Mouse (Mus musculus) right cerebral cortex, postnatal 36 days (tissue): ENCODE measurements around the gene Ifna16.

Experiments used
- DNase-seq, 2 experiments: peaks; one replicate each; pipeline ENCODE4 v3.0.0; 2022; ENCODE audit warnings: low spot score in 2 of 2, mixed read lengths in 1 of 2

Gene Ifna16

DNA sequence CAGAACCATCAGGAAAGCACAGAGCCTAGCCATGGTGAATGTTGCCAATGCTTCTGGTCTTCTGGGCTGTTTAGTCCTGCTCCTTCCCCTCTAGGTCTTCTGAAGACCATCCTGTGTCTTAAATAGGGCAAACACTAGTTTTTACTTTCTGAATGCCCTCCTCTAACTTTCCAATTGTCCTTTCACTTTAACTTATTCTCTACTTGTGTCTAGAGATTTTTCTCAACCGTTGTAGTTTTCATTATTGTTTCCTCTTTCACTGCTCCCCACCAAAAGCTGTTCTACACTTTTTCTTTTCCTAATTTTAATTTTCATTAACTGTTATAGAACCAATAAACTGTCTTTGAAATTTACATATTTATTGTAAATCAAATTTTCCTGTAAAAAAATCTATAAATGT lies at the start of gene Ifna16:
Gene Ifna16 (minus strand): TSS at position 101 of the 400 bp plus-strand sequence.
- no peak for DNase-seq

DNA sequence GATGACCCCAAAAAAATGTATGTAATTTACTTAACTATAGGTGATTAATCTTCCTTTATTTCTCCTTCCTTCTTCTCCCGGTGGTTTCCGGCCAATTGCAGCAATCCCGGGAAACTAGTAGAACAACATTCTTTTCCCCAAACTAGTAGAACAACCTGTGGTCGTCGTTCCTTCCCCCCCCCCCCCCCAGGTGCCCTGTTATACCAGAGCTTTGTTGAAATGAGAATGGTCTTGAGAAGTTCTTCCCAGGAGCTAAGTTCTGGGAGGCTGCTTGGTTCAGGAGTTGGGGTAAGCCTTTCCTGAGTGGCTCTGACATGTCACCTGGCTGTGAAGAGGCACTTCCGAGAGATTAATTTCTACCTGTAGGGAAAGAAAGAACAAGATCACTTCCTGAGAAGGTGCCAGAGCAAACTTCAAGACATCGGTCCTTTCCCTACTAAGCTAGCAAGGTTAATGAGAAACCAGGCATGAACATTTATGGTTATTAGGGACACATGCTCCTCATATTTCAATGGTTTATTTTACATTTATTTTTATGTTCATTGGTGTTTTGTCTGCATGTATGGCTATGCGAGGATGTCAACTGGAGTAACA lies 46.9 kb upstream of the Ifna16 start:
- DNase-seq: no peak

- DNase-seq: peak; percentile 81 to 82
These were observed 45.3 kb upstream of the Ifna16 start, which contains the start of the genes Gm26566 and Klhl9 for GRCm38 (mm10) chr4:88721791-88722721. Gene Gm26566 (plus strand): TSS chr4:88721805. Gene Klhl9 (minus strand): TSS chr4:88722465.

DNA sequence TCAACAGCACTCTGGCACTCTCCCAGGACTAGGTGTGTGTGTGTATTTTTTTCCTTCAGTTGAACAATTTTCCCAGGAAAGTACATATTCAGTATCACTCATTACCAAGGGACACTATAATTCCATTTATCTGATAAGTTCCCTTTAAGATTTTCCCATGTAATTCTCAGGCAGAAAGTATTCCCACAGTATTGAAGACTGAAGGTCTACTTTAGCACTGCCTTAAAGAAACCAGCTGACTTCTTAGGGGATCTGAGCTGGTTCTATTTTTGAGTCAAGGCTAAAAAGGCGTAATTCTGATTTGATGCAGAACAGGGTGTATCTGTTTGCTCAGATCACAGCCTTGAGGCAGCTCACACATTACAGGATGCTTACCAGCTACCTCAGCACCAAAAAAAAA lies 42.0 kb upstream of the Ifna16 start:
- DNase-seq: no peak

DNA sequence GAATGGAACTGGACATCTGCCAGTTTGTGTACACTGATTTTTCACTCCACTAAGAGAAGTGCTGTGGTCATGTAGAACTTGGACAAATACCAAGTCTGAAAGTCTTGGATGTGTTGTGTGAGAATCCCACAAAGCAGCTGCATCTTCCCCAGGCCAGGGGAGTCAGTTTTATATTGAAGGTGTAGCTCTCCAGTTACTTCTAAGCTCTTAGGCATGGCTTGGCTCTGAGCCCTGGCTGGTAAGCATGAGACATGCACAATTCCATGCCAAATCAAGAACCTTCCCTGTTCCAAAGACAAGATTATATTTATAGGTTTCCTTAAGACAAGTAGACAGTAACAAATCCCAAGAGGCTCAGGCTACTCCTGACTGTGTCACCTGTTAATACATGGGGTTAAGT lies 38.3 kb upstream of the Ifna16 start:
- DNase-seq: no peak

DNA sequence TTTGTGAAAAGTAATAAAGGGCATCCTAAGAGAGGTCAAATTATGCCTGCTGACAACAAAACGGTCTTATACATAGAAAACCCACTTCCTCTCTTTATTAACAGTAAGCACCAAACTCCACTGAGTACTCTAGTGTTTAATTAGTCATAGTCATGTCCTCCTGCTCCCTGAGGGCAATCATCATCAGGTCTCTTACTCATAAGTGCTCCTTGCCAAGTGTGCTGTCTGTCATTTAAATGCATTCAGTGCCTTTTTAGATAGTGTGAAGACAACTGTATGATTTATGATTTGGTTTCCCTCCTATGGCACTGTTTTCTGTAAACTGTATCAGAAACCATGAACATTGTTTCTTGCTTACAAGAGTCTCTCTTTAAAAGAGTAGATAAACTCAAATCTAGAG lies 37.6 kb upstream of the Ifna16 start:
- no peak for DNase-seq

DNA sequence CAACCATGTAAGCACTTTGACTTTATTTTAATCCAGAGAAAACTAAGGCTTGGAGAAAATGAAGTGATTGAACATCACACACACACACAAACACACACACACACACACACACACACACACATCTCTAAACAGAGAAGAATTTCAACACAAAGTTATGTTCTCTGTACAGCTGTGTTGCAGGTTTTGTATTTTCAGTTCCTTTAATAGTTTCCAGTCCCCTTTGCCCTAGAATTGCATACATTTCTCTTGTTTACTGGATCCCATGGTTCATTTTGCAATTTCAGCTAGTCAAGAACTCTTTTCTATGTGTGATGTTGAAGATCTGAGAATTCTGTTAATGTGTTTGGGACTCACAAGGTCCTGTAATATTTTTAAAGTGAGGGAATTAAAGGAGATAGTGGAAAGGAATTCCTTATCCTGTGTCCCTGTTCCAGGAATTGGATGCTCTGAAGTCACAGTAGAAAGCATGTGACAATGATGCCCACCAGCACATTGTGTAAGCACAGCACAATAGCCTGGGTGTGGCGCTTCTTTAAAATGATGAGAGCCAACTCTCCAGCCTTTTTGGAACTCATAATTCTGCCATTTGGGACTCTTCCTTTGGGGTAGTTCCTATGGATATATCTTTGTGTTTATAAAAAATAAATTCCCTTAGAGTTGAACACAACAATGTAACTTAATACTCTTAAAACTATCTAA lies 30.6 kb upstream of the Ifna16 start:
- DNase-seq: no peak

- DNase-seq: no peak
These were observed 29.2 kb upstream of the Ifna16 start for GRCm38 (mm10) chr4:88705924-88706323.

DNA sequence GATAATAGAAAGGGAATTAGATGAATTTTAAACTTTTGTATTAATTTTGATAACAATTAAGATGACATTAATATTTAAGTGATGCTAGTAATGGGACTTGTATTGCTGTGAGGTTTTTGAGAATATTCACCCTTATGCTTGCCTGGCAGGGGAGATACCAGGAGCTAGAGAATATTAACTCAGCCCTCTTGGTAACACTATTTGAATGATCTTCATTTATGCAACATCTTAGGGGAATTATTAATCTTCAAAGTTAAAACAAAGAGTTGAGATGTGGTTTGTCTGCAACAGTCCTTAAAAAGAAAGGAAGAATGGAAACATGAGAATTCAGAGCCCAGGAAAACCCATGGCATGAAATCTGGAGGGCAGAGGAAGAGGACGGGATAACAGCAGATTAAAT lies 22.6 kb upstream of the Ifna16 start:
- no peak for DNase-seq

DNA sequence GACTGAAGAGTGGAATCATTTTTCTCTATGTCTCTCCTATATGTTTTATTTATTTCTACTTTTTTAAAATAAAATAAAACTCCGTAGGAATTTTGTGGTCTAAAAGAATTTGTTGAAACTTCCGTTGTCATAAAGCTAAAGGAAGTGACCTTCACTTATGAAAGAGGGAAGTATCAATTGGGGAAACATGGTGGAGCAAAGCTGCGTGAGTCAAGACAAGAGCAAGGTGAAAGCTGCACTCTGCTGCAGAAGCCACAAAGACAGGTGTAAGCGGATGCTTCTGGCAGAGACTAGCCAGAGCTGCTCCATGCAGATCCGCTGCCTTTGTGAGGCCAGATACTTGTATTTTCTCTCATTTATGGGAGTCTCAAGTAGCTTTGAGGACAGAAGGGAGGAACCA lies 22.1 kb upstream of the Ifna16 start:
- no peak for DNase-seq

GRCm38 (mm10) chr4:88697753-88698152 lies 21.0 kb upstream of the Ifna16 start:
- no peak for DNase-seq

DNA sequence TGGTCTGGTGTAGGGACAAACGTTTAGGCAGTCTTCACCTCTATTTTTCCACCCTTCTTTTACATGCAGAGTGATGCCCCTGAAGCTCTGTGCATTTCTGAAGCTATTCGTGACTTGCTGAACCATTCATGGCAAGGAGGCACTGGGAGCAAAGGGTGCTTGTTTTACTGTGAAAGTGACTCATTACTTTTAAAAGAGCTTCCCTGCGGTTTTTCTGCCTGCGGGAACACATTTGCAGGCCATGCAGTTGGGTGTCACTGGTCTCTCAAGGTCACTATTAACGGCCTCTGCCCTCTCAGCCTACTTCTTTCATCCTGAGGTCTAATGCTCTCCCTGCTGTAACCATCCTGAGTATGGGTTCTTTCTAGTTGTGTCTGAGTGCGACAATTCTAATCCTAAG lies 20.4 kb upstream of the Ifna16 start:
- DNase-seq: no peak

GRCm38 (mm10) chr4:88696237-88696884 lies 19.6 kb upstream of the Ifna16 start:
- peak; percentile 12 to 29 for DNase-seq

DNA sequence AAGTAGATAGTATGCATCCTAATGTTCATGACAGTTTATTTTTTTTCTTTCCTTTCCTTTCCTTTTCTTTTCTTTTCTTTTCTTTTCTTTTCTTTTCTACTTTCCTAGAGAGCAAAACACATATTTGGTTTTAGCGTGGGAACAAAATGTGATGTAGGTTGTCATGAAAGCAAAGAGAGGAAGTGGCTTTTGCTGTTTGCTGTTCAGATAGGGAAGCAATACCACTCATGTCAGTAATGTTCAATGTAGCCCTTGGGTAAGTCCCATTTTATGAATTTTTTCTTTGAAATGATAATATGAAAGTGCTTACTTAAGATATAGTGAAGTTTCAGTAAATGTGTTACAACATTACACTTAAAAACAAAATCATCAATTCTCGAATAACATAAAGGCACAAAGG lies 16.7 kb upstream of the Ifna16 start:
- DNase-seq: no peak

DNA sequence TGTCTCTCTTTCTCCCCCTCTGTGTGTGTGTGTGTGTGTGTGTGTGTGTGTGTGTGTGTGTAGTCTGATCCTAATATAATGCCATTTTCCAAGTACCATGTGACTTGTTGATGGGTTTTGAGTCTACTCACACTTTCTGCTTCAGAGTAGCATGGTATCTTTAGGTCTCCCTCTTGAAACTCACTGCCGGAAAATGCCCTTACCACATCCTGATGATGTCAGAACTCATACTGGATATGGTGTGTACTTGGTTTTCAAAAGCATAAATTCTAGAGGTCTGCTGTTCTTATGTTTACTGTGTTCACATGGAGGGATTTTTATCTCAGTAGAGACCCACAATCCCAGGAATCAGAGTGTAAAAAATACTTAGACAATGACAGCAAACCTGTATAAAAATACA lies 15.8 kb upstream of the Ifna16 start:
- DNase-seq: no peak

GRCm38 (mm10) chr4:88691259-88691658 lies 14.5 kb upstream of the Ifna16 start, which contains the start of gene Ifnab:
Gene Ifnab (minus strand): TSS chr4:88691359.
- no peak for DNase-seq

DNA sequence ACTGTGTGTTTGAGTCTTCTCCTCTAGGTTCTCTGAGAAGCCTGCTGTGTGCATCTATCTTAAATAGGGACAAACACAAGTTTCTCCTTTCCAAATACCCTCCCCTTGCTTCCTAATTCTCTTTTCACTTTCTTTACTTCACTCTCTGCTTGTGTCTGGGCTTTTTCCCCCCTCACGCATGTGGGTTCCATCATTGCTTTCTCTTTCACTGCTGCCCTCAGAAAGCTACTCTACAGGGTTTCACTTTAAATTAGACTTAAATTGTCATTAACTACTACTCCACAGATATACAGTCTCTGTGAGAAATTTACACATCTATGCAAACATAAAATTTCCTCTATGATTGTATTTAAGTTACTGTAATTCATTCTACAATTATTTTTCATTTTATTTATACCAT lies 7.1 kb upstream of the Ifna16 start, which contains the start of gene Ifna2:
Gene Ifna2 (minus strand): TSS at position 101 of the 400 bp plus-strand sequence.
- DNase-seq: no peak

GRCm38 (mm10) chr4:88681353-88681752 lies 4.6 kb upstream of the Ifna16 start:
- no peak for DNase-seq

- DNase-seq: no peak
These were observed 3.6 kb upstream of the Ifna16 start for GRCm38 (mm10) chr4:88680362-88680761.

- DNase-seq: no peak
These were observed 21.3 kb downstream of the Ifna16 start for GRCm38 (mm10) chr4:88655461-88655860.

DNA sequence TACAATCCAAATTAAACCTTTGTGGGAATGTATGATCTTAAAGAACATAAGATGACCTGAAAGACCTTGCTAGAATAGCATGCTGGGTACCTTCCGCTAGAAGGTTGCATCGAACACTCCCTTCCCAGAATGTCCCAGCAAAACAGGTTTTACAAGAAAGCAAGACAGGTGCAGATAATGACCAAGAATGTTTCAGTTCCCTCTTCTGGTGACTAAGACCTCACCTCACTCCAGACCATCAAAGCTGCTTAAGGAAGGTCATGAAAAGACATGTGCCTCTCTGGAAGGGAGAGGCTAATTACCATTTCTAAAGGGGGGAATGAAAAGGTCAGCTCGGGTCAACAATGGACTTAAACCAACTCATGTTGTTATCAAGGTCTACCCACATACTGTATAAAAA lies 23.1 kb downstream of the Ifna16 start:
- DNase-seq: no peak

- DNase-seq: no peak
These were observed 32.4 kb downstream of the Ifna16 start, which contains the start of gene Ifna13 for GRCm38 (mm10) chr4:88644359-88644758. Gene Ifna13 (minus strand): TSS chr4:88644459.
